Mouse (Mus musculus) cerebellum, postnatal 25 days (tissue): ENCODE measurements at regions not wholly inside any gene's neighbourhood (a gene's known extent, or its start where the extent isn't known, plus 50 kb on each side); places are given as distances from the start of the nearest gene placed in this dataset.
A peak's percentile ranks its signal among the peaks of the same experiment; 100 is the strongest.

Experiments
- DNase-seq, 2 experiments: peaks; one replicate each; pipeline ENCODE4 v3.0.0; 2021; ENCODE audit warnings: mixed read lengths in 2 of 2

- peak; percentile 12 to 31 for DNase-seq
Observed at GRCm38 (mm10) chr16:69646156-69646555, 217.4 kb downstream of the Speer2 start.

GRCm38 (mm10) chr16:69607736-69608135 lies 255.8 kb downstream of the Speer2 start:
- DNase-seq: no peak

GRCm38 (mm10) chr16:69600978-69601377 lies 262.6 kb downstream of the Speer2 start:
- DNase-seq: no peak

- peak; percentile 4 to 29 for DNase-seq
Observed at GRCm38 (mm10) chr16:69577205-69577604, 286.3 kb downstream of the Speer2 start.

GRCm38 (mm10) chr16:69568189-69568588 lies 295.4 kb downstream of the Speer2 start:
- DNase-seq: no peak

- DNase-seq: no peak
Observed at GRCm38 (mm10) chr16:69567420-69568179, 295.9 kb downstream of the Speer2 start.
